Mouse (Mus musculus) olfactory bulb, adult 2 months (tissue): ENCODE measurements around the gene Npas4.

Source experiments
- CTCF ChIP-seq: fragments of 200-500 bp; IDR thresholded peaks from 2 replicates; pipeline ENCODE4 v1.5.1; 2012; ENCODE audit warnings: low read depth, mild to moderate bottlenecking, low read length, moderate library complexity; ENCODE audit not compliant: insufficient read depth
- POLR2A ChIP-seq: fragments of 200-500 bp; IDR thresholded peaks from 2 replicates; pipeline ENCODE4 v1.6.1; 2012; ENCODE audit warnings: mild to moderate bottlenecking, low read depth, low read length, moderate library complexity; ENCODE audit not compliant: insufficient read depth

GRCm38 (mm10) chr19:5004925-5005324, 14.8 kb upstream of the Npas4 start:
- TF ChIP-seq POLR2A (no peak), CTCF (no peak)
